Mouse (Mus musculus): ENCODE results near the gene Prph. TPM values are rescaled to one million over a fixed set of nuclear protein-coding genes. Genes with fewer than 3 reads are reported as not detected.
A peak's percentile ranks its signal among the peaks of the same experiment; 100 is the strongest.
"Not testable (repeated sequence)": the region's sequence is repeated elsewhere in the genome, so short reads cannot be mapped to it uniquely, and the experiment has no call there.

Prph gene
- polyA plus RNA-seq, 1 experiment, result 2.3 TPM

- peaks cover 13% of the 10 kb centered on the region for H3K4me1 ChIP-seq (replicated peaks; ENCODE audit: control insufficient read depth, insufficient read depth, low read length)
- no peak for DNase-seq
- no peak within 1 kb of the TSS; the same call in 1 of the 2 replicates for H3K27ac ChIP-seq (ENCODE audit: control insufficient read depth, insufficient read depth, low read length)
- H3K4me3 ChIP-seq (ENCODE audit: control insufficient read depth, insufficient read depth, low read length), result peak within 1 kb of the TSS; percentile 81
- TF ChIP-seq CTCF (IDR thresholded peaks at IDR 0.05; ENCODE audit: borderline replicate concordance, control insufficient read depth, extremely low read depth, insufficient read depth, low read length, poor library complexity) (peak; percentile 12; the same call in 1 of the 2 replicates), POLR2A (IDR thresholded peaks at IDR 0.05; ENCODE audit: control insufficient read depth, extremely low read depth, insufficient read depth, low read length, poor library complexity) (no peak)
- H3K36me3 ChIP-seq (ENCODE audit: control insufficient read depth, insufficient read depth, low read length), result no peaks in the 10 kb centered on the region
- WGBS, result 19% methylated on average over 9 of the region's 9 CpGs
- no peaks in the 10 kb centered on the region for H3K27me3 ChIP-seq (ENCODE audit: control insufficient read depth, insufficient read depth, low read length)
Observed at GRCm38 (mm10) chr15:99074019-99074599, 19.1 kb downstream of the Prph start, which contains the start of gene Troap. Gene Troap, plus strand, starts transcription at chr15:99074575.

- H3K4me3 ChIP-seq (ENCODE audit: control insufficient read depth, insufficient read depth, low read length), result peak overlapping the region; percentile 81
- peak; percentile 96 for DNase-seq
- H3K36me3 ChIP-seq (ENCODE audit: control insufficient read depth, insufficient read depth, low read length), result no peaks in the 10 kb centered on the region
- H3K27ac ChIP-seq (ENCODE audit: control insufficient read depth, insufficient read depth, low read length), result no peak overlapping the region; the same call in 1 of the 2 replicates
- TF ChIP-seq CTCF (IDR thresholded peaks at IDR 0.05; ENCODE audit: borderline replicate concordance, control insufficient read depth, extremely low read depth, insufficient read depth, low read length, poor library complexity), result no peak; the same call in 1 of the 2 replicates
- TF ChIP-seq POLR2A (IDR thresholded peaks at IDR 0.05; ENCODE audit: control insufficient read depth, extremely low read depth, insufficient read depth, low read length, poor library complexity), result 0 out of 2 replicates have a peak, but pooled peaks have one; percentile 35
- H3K27me3 ChIP-seq (ENCODE audit: control insufficient read depth, insufficient read depth, low read length), result no peaks in the 10 kb centered on the region
- WGBS, result under 1% methylated on average over 44 of the region's 44 CpGs
- H3K4me1 ChIP-seq (replicated peaks; ENCODE audit: control insufficient read depth, insufficient read depth, low read length), result peaks cover 13% of the 10 kb centered on the region
Observed at GRCm38 (mm10) chr15:99074600-99075333, 19.8 kb downstream of the Prph start.

GRCm38 (mm10) chr15:99076011-99076410, 21.0 kb downstream of the Prph start:
- not testable (repeated sequence) for H3K36me3 ChIP-seq (ENCODE audit: control insufficient read depth, insufficient read depth, low read length); H3K27me3 ChIP-seq (ENCODE audit: control insufficient read depth, insufficient read depth, low read length); DNase-seq; H3K27ac ChIP-seq (ENCODE audit: control insufficient read depth, insufficient read depth, low read length); H3K4me3 ChIP-seq (ENCODE audit: control insufficient read depth, insufficient read depth, low read length)
- WGBS, result 96% methylated on average over 3 of the region's 3 CpGs
- peaks cover 13% of the 10 kb centered on the region for H3K4me1 ChIP-seq (replicated peaks; ENCODE audit: control insufficient read depth, insufficient read depth, low read length)

GRCm38 (mm10) chr15:99078181-99078910, 23.4 kb downstream of the Prph start:
- peaks cover 13% of the 10 kb centered on the region for H3K4me1 ChIP-seq (replicated peaks; ENCODE audit: control insufficient read depth, insufficient read depth, low read length)
- no peak overlapping the region for H3K27ac ChIP-seq (ENCODE audit: control insufficient read depth, insufficient read depth, low read length)
- 95% methylated on average over 15 of the region's 15 CpGs for WGBS
- H3K27me3 ChIP-seq (ENCODE audit: control insufficient read depth, insufficient read depth, low read length), result no peaks in the 10 kb centered on the region
- TF ChIP-seq CTCF (IDR thresholded peaks at IDR 0.05; ENCODE audit: borderline replicate concordance, control insufficient read depth, extremely low read depth, insufficient read depth, low read length, poor library complexity) (no peak), POLR2A (IDR thresholded peaks at IDR 0.05; ENCODE audit: control insufficient read depth, extremely low read depth, insufficient read depth, low read length, poor library complexity) (no peak)
- H3K36me3 ChIP-seq (ENCODE audit: control insufficient read depth, insufficient read depth, low read length), result peaks cover 9% of the 10 kb centered on the region; the same call in 1 of the 2 replicates
- no peak for DNase-seq
- H3K4me3 ChIP-seq (ENCODE audit: control insufficient read depth, insufficient read depth, low read length), result no peak overlapping the region

- no peaks in the 10 kb centered on the region for H3K27me3 ChIP-seq (ENCODE audit: control insufficient read depth, insufficient read depth, low read length)
- H3K4me3 ChIP-seq (ENCODE audit: control insufficient read depth, insufficient read depth, low read length), result no peak overlapping the region
- H3K27ac ChIP-seq (ENCODE audit: control insufficient read depth, insufficient read depth, low read length), result no peak overlapping the region
- TF ChIP-seq CTCF (IDR thresholded peaks at IDR 0.05; ENCODE audit: borderline replicate concordance, control insufficient read depth, extremely low read depth, insufficient read depth, low read length, poor library complexity) (no peak), POLR2A (IDR thresholded peaks at IDR 0.05; ENCODE audit: control insufficient read depth, extremely low read depth, insufficient read depth, low read length, poor library complexity) (no peak)
- peaks cover 9% of the 10 kb centered on the region; the same call in 1 of the 2 replicates for H3K36me3 ChIP-seq (ENCODE audit: control insufficient read depth, insufficient read depth, low read length)
- H3K4me1 ChIP-seq (replicated peaks; ENCODE audit: control insufficient read depth, insufficient read depth, low read length), result peaks cover 9% of the 10 kb centered on the region
- no peak for DNase-seq
- WGBS, result 80% methylated on average over 3 of the region's 3 CpGs
Observed at GRCm38 (mm10) chr15:99079804-99080203, 24.8 kb downstream of the Prph start.

GRCm38 (mm10) chr15:99082322-99082721, 27.3 kb downstream of the Prph start:
- peaks cover 3% of the 10 kb centered on the region; the same call in 1 of the 2 replicates for H3K27me3 ChIP-seq (ENCODE audit: control insufficient read depth, insufficient read depth, low read length)
- H3K36me3 ChIP-seq (ENCODE audit: control insufficient read depth, insufficient read depth, low read length), result peaks cover 9% of the 10 kb centered on the region; the same call in 1 of the 2 replicates
- H3K4me1 ChIP-seq (replicated peaks; ENCODE audit: control insufficient read depth, insufficient read depth, low read length), result no peaks in the 10 kb centered on the region
- no peak overlapping the region for H3K27ac ChIP-seq (ENCODE audit: control insufficient read depth, insufficient read depth, low read length)
- DNase-seq, result no peak
- 98% methylated on average over 12 of the region's 12 CpGs for WGBS
- TF ChIP-seq POLR2A (IDR thresholded peaks at IDR 0.05; ENCODE audit: control insufficient read depth, extremely low read depth, insufficient read depth, low read length, poor library complexity) (no peak), CTCF (IDR thresholded peaks at IDR 0.05; ENCODE audit: borderline replicate concordance, control insufficient read depth, extremely low read depth, insufficient read depth, low read length, poor library complexity) (no peak)
- H3K4me3 ChIP-seq (ENCODE audit: control insufficient read depth, insufficient read depth, low read length), result no peak overlapping the region
